In the genomic region with DNA sequence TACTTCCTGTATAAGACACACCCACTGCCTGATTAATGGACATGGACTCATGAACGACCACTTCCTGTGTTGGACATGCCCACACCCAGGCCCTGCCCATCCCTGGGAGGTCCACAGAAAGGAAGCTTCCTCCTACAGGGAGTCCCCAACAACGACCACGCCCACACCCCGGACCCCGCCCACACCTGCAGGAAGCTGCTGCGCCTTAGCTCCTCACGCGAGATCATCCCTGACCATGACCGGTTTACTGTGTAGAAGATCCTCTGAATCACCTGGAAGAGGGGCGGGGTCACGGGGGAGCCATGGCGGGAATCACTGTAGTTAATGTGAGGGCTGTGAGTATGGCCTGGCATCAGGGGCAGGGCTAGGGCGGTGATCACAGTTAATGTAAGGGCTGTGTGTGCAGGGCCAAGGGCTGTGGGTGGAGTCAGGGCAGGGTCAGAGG, we compare ENCODE assay signal across 9 mouse cellular contexts. TPM values are rescaled to one million over a fixed set of nuclear protein-coding genes. Genes with fewer than 3 reads are reported as not detected.
DNase-seq lines count a peak whose midpoint lies in the region; ATAC-seq lines count a peak whose summit lies in the region.
"Had no signal": no experiment of that assay in that cellular context is flagged by ENCODE, and none has a peak within 500 bp of the region (broad histone marks: within the 10 kb centered on the region; RNA-seq: fewer than 3 reads in every experiment).

No protein-coding gene starts in this region.

- 0 out of 2 replicates have a peak, but pooled peaks have one; percentile 20 for ATAC-seq in heart, embryonic 13.5 days (ENCODE audit: extremely low read depth, insufficient number of reproducible peaks, low FRiP score, low TSS enrichment)
- peak; percentile 43 for ATAC-seq in megakaryocyte, adult 5-6 weeks (ENCODE audit: poor library complexity, severe bottlenecking)

- peaks cover 32% of the 10 kb centered on the region for H3K9me3 ChIP-seq in heart, embryonic 13.5 days

- peaks cover 39% of the 10 kb centered on the region for H3K36me3 ChIP-seq in heart, embryonic 13.5 days
- H3K36me3 ChIP-seq in splenic B cell, adult 2 months (ENCODE audit: control insufficient read depth, insufficient read depth, low read length, poor library complexity, severe bottlenecking), result peaks cover 19% of the 10 kb centered on the region

- H3K4me1 ChIP-seq in heart, embryonic 13.5 days, result no peaks in the 10 kb centered on the region

- H3K9ac ChIP-seq in heart, embryonic 13.5 days, result no peak overlapping the region

- 90% methylated on average over 13 of the region's 13 CpGs for WGBS in heart, embryonic 13.5 days

- H3K27me3 ChIP-seq in heart, embryonic 13.5 days (replicated peaks), result no peaks in the 10 kb centered on the region
- no peaks in the 10 kb centered on the region for H3K27me3 ChIP-seq in splenic B cell, adult 2 months (ENCODE audit: control insufficient read depth, insufficient read depth, low read length, poor library complexity, severe bottlenecking)

- no peak overlapping the region for H3K4me3 ChIP-seq in heart, embryonic 13.5 days

- no peak overlapping the region for H3K27ac ChIP-seq in heart, embryonic 13.5 days (replicated peaks)

- peak; percentile 11 for DNase-seq in embryo, embryonic 9.5 days (ENCODE audit: extremely low spot score)
- no peak for DNase-seq in embryo, embryonic 10 days (ENCODE audit: low spot score)
- DNase-seq in CD4-positive, CD25-positive, alpha-beta regulatory T cell, adult 2 months (ENCODE audit: low read depth, low spot score), result peak; percentile 61
- DNase-seq in cerebellum, adult 9-10 months, result peak; percentile 76
- DNase-seq in layer of hippocampus, postnatal 10 days (ENCODE audit: low spot score in 2 of 2), result peak; percentile 17 to 34
- DNase-seq in splenic B cell, adult 2 months (ENCODE audit: low read depth, low spot score), result peak; percentile 56

- H3K4me2 ChIP-seq in heart, embryonic 13.5 days, result no peak overlapping the region

RNA-seq across cellular contexts. Expression of a gene that starts 37.3 kb away (rescaled TPM):
- 116 and 118 TPM in 2 replicates for polyA plus RNA-seq in heart, embryonic 13.5 days (2015; fragmentation: Nextera tagmentation; extraction: Ambion mirVana)
- 100 to 1,000 TPM; 110 to 113 TPM for total RNA-seq in layer of hippocampus, postnatal 10 days (2021)
- total RNA-seq in megakaryocyte, adult 5-6 weeks (2015), result 20.2 and 36.8 TPM in 2 replicates
- 8.7 and 12.7 TPM in 2 replicates for total RNA-seq in megakaryocyte, adult 5-6 weeks (2017)

RNA-seq across cellular contexts. Expression of a gene that starts 54.2 kb away (rescaled TPM):
- not detected in 2 replicates for polyA plus RNA-seq in heart, embryonic 13.5 days (2015; fragmentation: Nextera tagmentation; extraction: Ambion mirVana)
- not detected for total RNA-seq in layer of hippocampus, postnatal 10 days (2021)
- total RNA-seq in megakaryocyte, adult 5-6 weeks (2015), result not detected in 2 replicates
- total RNA-seq in megakaryocyte, adult 5-6 weeks (2017), result not detected in 2 replicates
- total RNA-seq: heart, postnatal 36 days had no signal
